Mouse (Mus musculus) liver, postnatal 0 days (tissue): ENCODE measurements around the gene Hba-x.

Experiments
- CTCF ChIP-seq: sonication (generic); IDR thresholded peaks from 2 replicates; pipeline ENCODE4 v1.5.1; 2016; ENCODE audit warnings: antibody characterized with exemption, low read depth
- EP300 ChIP-seq: IDR thresholded peaks from 2 replicates; pipeline ENCODE4 v1.6.1; 2016; ENCODE audit warnings: antibody characterized with exemption, low read depth, mild to moderate bottlenecking

DNA sequence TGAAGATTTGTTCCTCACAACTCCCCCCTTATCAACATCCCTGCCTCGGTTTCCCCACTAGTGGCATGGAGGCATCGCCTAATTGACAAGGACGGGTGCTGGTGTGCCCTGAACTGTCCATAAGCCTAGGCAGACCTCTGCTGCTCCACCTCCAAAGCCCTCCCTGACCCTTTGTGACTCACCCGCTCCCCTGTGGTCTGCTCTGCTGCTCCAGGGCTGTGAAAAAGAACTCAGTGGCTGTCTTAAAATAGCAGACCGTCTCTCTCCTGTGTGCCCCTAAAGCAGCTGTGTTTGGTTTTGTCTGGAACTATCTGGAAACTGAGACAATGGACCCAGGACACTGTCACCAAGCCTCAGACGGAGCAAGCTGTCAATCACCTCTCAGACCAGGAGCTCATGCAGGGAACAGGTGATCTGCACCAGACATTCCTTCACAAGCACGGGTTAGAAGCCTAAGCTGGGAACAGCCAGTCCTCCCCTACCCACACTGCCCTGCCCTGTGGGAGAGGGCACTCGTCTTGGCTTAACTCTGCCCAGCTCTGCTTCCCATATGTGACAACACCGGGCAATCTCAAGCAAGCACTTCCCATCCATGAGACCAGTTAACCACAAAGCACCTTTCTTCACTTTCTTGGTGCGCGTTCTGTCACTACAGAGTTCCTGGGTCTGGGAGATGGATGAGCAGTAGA, 44.5 kb downstream of the Hba-x start:
- no peak for TF ChIP-seq CTCF
- TF ChIP-seq EP300 = no peak
